Mouse (Mus musculus) CH12.LX (cell line): ENCODE measurements around the gene Igsf6. TPM values are rescaled to one million over a fixed set of nuclear protein-coding genes. Genes with fewer than 3 reads are reported as not detected.

ENCODE experiments used
- DNase-seq: peaks from one replicate; pipeline ENCODE4 v3.0.0-alpha.2; 2013; ENCODE audit errors: extremely low read depth
- H3K27ac ChIP-seq: 2 replicates; pipeline ENCODE4 v1.5.1; 2012; ENCODE audit warnings: low read depth, mild to moderate bottlenecking, control low read depth, moderate library complexity; ENCODE audit not compliant: insufficient read depth
- H3K27me3 ChIP-seq: replicated peaks from 2 replicates; pipeline ENCODE3; 2012; ENCODE audit warnings: inconsistent platforms
- H3K36me3 ChIP-seq, 2 experiments: replicated peaks in 1 of 2; 2 replicates each; pipeline versions ENCODE3 to v1.6.1; 2012; ENCODE audit warnings: inconsistent platforms in 1 of 2, low read length in 1 of 2, mild to moderate bottlenecking in 1 of 2, mixed read lengths in 1 of 2, moderate library complexity in 1 of 2; ENCODE audit not compliant: control insufficient read depth in 1 of 2, insufficient read depth in 1 of 2
- H3K4me1 ChIP-seq, 2 experiments: 2 replicates each; pipeline ENCODE4 v1.6.1; 2012; ENCODE audit warnings: inconsistent platforms in 1 of 2, moderate library complexity in 1 of 2; ENCODE audit not compliant: insufficient read depth in 2 of 2, control insufficient read depth in 1 of 2
- H3K4me2 ChIP-seq: 2 replicates; pipeline ENCODE4 v1.6.1; 2012; ENCODE audit warnings: low read depth, mild to moderate bottlenecking, control low read depth; ENCODE audit not compliant: poor library complexity, insufficient read depth, severe bottlenecking
- H3K4me3 ChIP-seq, 3 experiments: fragments of 150-350 bp in 1 of 3; sonication (generic) in 1 of 3; replicated peaks in 1 of 3; 2 replicates each; pipeline versions ENCODE3 to v1.5.1; 2011 to 2012; ENCODE audit warnings: low read depth in 2 of 3, low read length in 2 of 3, mild to moderate bottlenecking in 2 of 3, moderate library complexity in 2 of 3, control low read depth in 1 of 3, improper control_type of control experiment in 1 of 3, inconsistent platforms in 1 of 3, mixed read lengths in 1 of 3; ENCODE audit not compliant: poor library complexity in 1 of 3
- H3K79me2 ChIP-seq: replicated peaks from 2 replicates; pipeline ENCODE4 v1.6.1; 2012; ENCODE audit warnings: mild to moderate bottlenecking, moderate library complexity; ENCODE audit not compliant: control insufficient read depth, poor library complexity, insufficient read depth, severe bottlenecking; ENCODE audit errors: extremely low read depth
- H3K9ac ChIP-seq: 2 replicates; pipeline ENCODE4 v1.6.1; 2012; ENCODE audit warnings: low read depth, mild to moderate bottlenecking, control low read depth, moderate library complexity; ENCODE audit not compliant: insufficient read depth
- H3K9me3 ChIP-seq: replicated peaks from 2 replicates; pipeline ENCODE3; 2012; ENCODE audit warnings: low read length, inconsistent platforms, mixed read lengths
- CTCF ChIP-seq, 2 experiments: IDR thresholded peaks in 1 of 2; conservative IDR thresholded peaks in 1 of 2; 2 replicates each; pipeline ENCODE4 v1.5.1; 2011 to 2012; ENCODE audit warnings: low read depth in 2 of 2, low read length in 2 of 2, improper control_type of control experiment in 1 of 2, inconsistent platforms in 1 of 2, mild to moderate bottlenecking in 1 of 2, moderate library complexity in 1 of 2
- E2F4 ChIP-seq: IDR thresholded peaks from 2 replicates; pipeline ENCODE4 v1.6.1; 2011; ENCODE audit warnings: low read depth, low read length, improper control_type of control experiment; ENCODE audit not compliant: insufficient replicate concordance
- EP300 ChIP-seq: IDR thresholded peaks from 2 replicates; pipeline ENCODE4 v1.6.1; 2011; ENCODE audit warnings: low read length, improper control_type of control experiment
- IRF4 ChIP-seq: IDR thresholded peaks from 2 replicates; pipeline ENCODE4 v1.6.1; 2014; ENCODE audit warnings: low read depth, mild to moderate bottlenecking, inconsistent platforms, low read length, improper control_type of control experiment
- JUND ChIP-seq: conservative IDR thresholded peaks from 2 replicates; pipeline ENCODE4 v1.6.1; 2011; ENCODE audit warnings: low read depth, low read length, improper control_type of control experiment
- KAT2A ChIP-seq: IDR thresholded peaks from 2 replicates; pipeline ENCODE4 v1.6.1; 2012; ENCODE audit warnings: low read length, improper control_type of control experiment, inconsistent platforms; ENCODE audit not compliant: insufficient replicate concordance
- MAX ChIP-seq: IDR thresholded peaks from 2 replicates; pipeline ENCODE4 v1.6.1; 2011; ENCODE audit warnings: low read length, improper control_type of control experiment
- MAZ ChIP-seq: IDR thresholded peaks from 2 replicates; pipeline ENCODE4 v1.6.1; 2012; ENCODE audit warnings: low read depth, mild to moderate bottlenecking, inconsistent platforms, low read length, improper control_type of control experiment, moderate library complexity
- MEF2A ChIP-seq: IDR thresholded peaks from 2 replicates; pipeline ENCODE4 v1.6.1; 2014; ENCODE audit warnings: low read depth, mild to moderate bottlenecking, inconsistent platforms, low read length, improper control_type of control experiment, borderline replicate concordance
- MXI1 ChIP-seq: IDR thresholded peaks from 2 replicates; pipeline ENCODE4 v1.6.1; 2011; ENCODE audit warnings: mild to moderate bottlenecking, low read depth, low read length, improper control_type of control experiment
- MYC ChIP-seq: IDR thresholded peaks from 2 replicates; pipeline ENCODE4 v1.6.1; 2011; ENCODE audit warnings: low read depth, mild to moderate bottlenecking, improper control_type of control experiment, low read length
- PAX5 ChIP-seq: IDR thresholded peaks from 2 replicates; pipeline ENCODE4 v1.6.1; 2012; ENCODE audit warnings: low read length, inconsistent platforms, mixed read lengths
- POLR2AphosphoS2 ChIP-seq: IDR thresholded peaks from 2 replicates; pipeline ENCODE4 v1.6.1; 2011; ENCODE audit warnings: low read depth, low read length, improper control_type of control experiment
- RAD21 ChIP-seq: IDR thresholded peaks from 2 replicates; pipeline ENCODE4 v1.6.1; 2011; ENCODE audit warnings: low read depth, mild to moderate bottlenecking, low read length, improper control_type of control experiment, moderate library complexity
- SMC3 ChIP-seq: IDR thresholded peaks from 2 replicates; pipeline ENCODE4 v1.6.1; 2011; ENCODE audit warnings: low read depth, low read length, improper control_type of control experiment
- USF1 ChIP-seq: IDR thresholded peaks from 2 replicates; pipeline ENCODE4 v1.6.1; 2014; ENCODE audit warnings: low read depth, mild to moderate bottlenecking, inconsistent platforms, low read length, improper control_type of control experiment
- USF2 ChIP-seq: conservative IDR thresholded peaks from 2 replicates; pipeline ENCODE4 v1.6.1; 2011; ENCODE audit warnings: low read depth, low read length, improper control_type of control experiment
- ZMIZ1 ChIP-seq: IDR thresholded peaks from 2 replicates; pipeline ENCODE4 v1.6.1; 2012; ENCODE audit warnings: low read depth, mild to moderate bottlenecking, inconsistent platforms, low read length, improper control_type of control experiment
- dilution Hi-C: fragments of 300-500 bp; cut with MboI; formaldehyde crosslinking; loops from 2 replicates; pipeline ENCODE4 v1.14.3; 2020; ENCODE audit warnings: low sequenced_read_pairs; ENCODE audit not compliant: extremely low pct_unique_long_range_greater_than_20kb, extremely low pct_ligation_motif_present
- in situ Hi-C: fragments of 300-500 bp; cut with MboI; formaldehyde crosslinking; loops from 3 replicates; pipeline ENCODE4 v1.14.3; 2019; ENCODE audit warnings: low sequenced_read_pairs, low pct_ligation_motif_present, low pct_unique_long_range_greater_than_20kb, mixed read lengths
- polyA plus RNA-seq: library from polyadenylated mRNA; unstranded; fragments of >175 nt; gene quantifications from 2 replicates; pipeline ENCODE4 v1.2.1, GENCODE M21; 2012; ENCODE audit warnings: low read depth; ENCODE audit not compliant: insufficient read length
- total RNA-seq, 2 experiments: library from RNA; depleted of rRNA; stranded (reverse); fragments of 300-350 nt in 1 of 2; fragments of >200 nt in 1 of 2; gene quantifications; 2 replicates each; pipeline ENCODE4 v1.2.3; 2012 to 2014

The Igsf6 gene
- total and polyA plus RNA-seq, 3 experiments = 0.21 TPM; not detected in 2

DNA sequence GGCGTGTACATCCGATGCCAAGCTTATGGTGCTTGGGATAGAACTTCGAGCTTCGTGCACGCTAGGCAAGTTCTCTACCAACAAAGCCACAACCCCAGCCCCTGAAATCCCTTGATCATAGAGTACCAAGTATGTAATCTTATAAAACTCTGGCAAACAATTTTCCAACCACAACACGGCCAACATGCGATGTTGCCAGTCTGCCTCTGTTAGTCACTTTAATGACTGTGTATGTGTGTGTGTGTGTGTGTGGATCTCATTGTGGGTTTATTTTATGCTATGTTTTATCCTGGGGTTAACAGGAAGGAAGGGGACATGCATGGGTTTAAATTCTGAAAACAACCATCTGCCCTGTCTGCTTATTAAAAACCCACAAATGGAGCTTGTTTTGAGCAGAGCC lies 16.4 kb upstream of the Igsf6 start:
- in situ Hi-C loops (no loop called here), dilution Hi-C loops (no loop called here)
- Histone ChIP-seq H3K36me3 (no peaks in the 10 kb centered on the region), H3K4me3 (no peak overlapping the region), H3K4me1 (peaks cover 0 to 5% of the 10 kb centered on the region in 2 experiments; a peak in 2 of 4 replicates), H3K27me3 (no peaks in the 10 kb centered on the region), H3K9ac (no peak overlapping the region), H3K9me3 (no peaks in the 10 kb centered on the region), H3K27ac (no peak overlapping the region), H3K4me2 (no peak overlapping the region), H3K79me2 (no peaks in the 10 kb centered on the region)
- no peak for DNase-seq
- TF ChIP-seq PAX5 (no peak), USF1 (no peak), MXI1 (no peak), SMC3 (no peak), JUND (no peak), MYC (no peak), MEF2A (no peak), EP300 (no peak), MAX (no peak), E2F4 (no peak), RAD21 (no peak), MAZ (no peak), POLR2AphosphoS2 (no peak)

- Histone ChIP-seq H3K4me3 (no peak overlapping the region), H3K79me2 (no peaks in the 10 kb centered on the region), H3K9ac (no peak overlapping the region), H3K36me3 (no peaks in the 10 kb centered on the region), H3K27me3 (no peaks in the 10 kb centered on the region), H3K27ac (no peak overlapping the region), H3K4me1 (peaks cover 0 to 5% of the 10 kb centered on the region in 2 experiments; a peak in 2 of 4 replicates), H3K4me2 (no peak overlapping the region), H3K9me3 (no peaks in the 10 kb centered on the region)
- no peak for DNase-seq
- in situ Hi-C loops (no loop called here), dilution Hi-C loops (no loop called here)
- TF ChIP-seq CTCF (conservative IDR thresholded peaks at IDR 0.05 in 1 of 2, IDR thresholded peaks at IDR 0.05 in 1 of 2; ENCODE audit: low read depth in 2 of 2, low read length in 2 of 2) = peak in 1 of 2 experiments; percentile 44; a peak in 3 of 4 replicates
- no peak for TF ChIP-seq MEF2A
Measured at GRCm38 (mm10) chr7:121088745-121089144, 14.4 kb upstream of the Igsf6 start.

DNA sequence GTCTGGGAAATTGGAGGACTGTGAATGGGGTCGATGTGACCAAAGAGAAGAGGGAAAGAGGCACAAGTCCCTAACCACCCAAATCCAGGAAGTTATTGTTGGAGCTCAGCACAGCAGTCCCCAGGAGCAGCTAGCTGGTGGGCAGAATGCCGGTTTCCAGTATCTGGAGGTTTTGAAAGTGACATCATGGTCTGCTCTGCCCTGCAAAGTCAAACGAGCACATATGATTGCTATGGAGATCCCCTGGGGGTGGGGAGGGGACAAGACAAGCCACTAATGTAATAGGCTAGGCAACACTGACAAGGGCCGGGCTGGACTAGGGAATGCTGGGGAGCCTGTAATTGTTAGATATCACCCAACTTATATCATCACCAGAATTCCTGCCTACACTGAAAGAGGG lies 11.1 kb upstream of the Igsf6 start:
- H3K27ac ChIP-seq = no peak overlapping the region
- TF ChIP-seq USF2 = no peak
- TF ChIP-seq ZMIZ1 = no peak
- TF ChIP-seq IRF4 = no peak
- TF ChIP-seq KAT2A = no peak
- TF ChIP-seq, all 38 proteins: peak for 0
- Histone ChIP-seq H3K9ac (no peak overlapping the region), H3K27me3 (no peaks in the 10 kb centered on the region), H3K4me3 (no peak overlapping the region), H3K36me3 (peaks cover 0 to 3% of the 10 kb centered on the region in 2 experiments), H3K9me3 (no peaks in the 10 kb centered on the region), H3K4me1 (peaks cover 0 to 5% of the 10 kb centered on the region in 2 experiments; a peak in 2 of 4 replicates), H3K79me2 (no peaks in the 10 kb centered on the region), H3K4me2 (no peak overlapping the region)
- no peak for DNase-seq
- in situ Hi-C loops = no loop called here
- dilution Hi-C loops = no loop called here
